14 mouse cellular contexts compared by ENCODE assay signal in genomic region chr15:85891971-85892370, GRCm38 (mm10). TPM values are rescaled to one million over a fixed set of nuclear protein-coding genes. Genes with fewer than 3 reads are reported as not detected.
DNase-seq lines count a peak whose midpoint lies in the region; ATAC-seq and TF ChIP-seq lines count a peak whose summit lies in the region.
"Had no signal": no experiment of that assay in that cellular context is flagged by ENCODE, and none has a peak within 500 bp of the region (broad histone marks: within the 10 kb centered on the region; RNA-seq: fewer than 3 reads in every experiment).

No protein-coding gene starts in this region.

- 56% methylated on average over 10 of the region's 10 CpGs for WGBS in heart, postnatal 0 days
- WGBS in heart, embryonic 10.5 days = 84% methylated on average over 10 of the region's 10 CpGs
- 82% methylated on average over 10 of the region's 10 CpGs for WGBS in midbrain, embryonic 13.5 days
- WGBS in midbrain, embryonic 10.5 days = 92% methylated on average over 10 of the region's 10 CpGs
- WGBS in neural tube, embryonic 13.5 days = 24% methylated on average over 10 of the region's 10 CpGs
- 85% methylated on average over 10 of the region's 10 CpGs for WGBS in liver, postnatal 0 days (ENCODE audit: insufficient replicate concordance)

- peaks cover 74% of the 10 kb centered on the region for H3K36me3 ChIP-seq in heart, postnatal 0 days (replicated peaks; ENCODE audit: control insufficient read depth, insufficient read depth, low read length)
- peaks cover 73% of the 10 kb centered on the region for H3K36me3 ChIP-seq in heart, embryonic 10.5 days
- peaks cover 86% of the 10 kb centered on the region for H3K36me3 ChIP-seq in midbrain, embryonic 13.5 days
- peaks cover 88% of the 10 kb centered on the region for H3K36me3 ChIP-seq in midbrain, embryonic 10.5 days
- H3K36me3 ChIP-seq in neural tube, embryonic 13.5 days = peaks cover 79% of the 10 kb centered on the region
- H3K36me3 ChIP-seq in liver, postnatal 0 days (replicated peaks; ENCODE audit: insufficient read depth, low read length) = peaks cover 54% of the 10 kb centered on the region

- TF ChIP-seq CTCF in heart, postnatal 0 days (IDR thresholded peaks at IDR 0.05; ENCODE audit: low read depth) = no peak
- TF ChIP-seq CTCF in liver, postnatal 0 days (IDR thresholded peaks at IDR 0.05; ENCODE audit: low read depth) = no peak

- ATAC-seq in heart, postnatal 0 days (ENCODE audit: insufficient read depth, low read depth) = peak; percentile 71; the same call in 1 of the 2 replicates
- no peak for ATAC-seq in midbrain, embryonic 13.5 days
- ATAC-seq in neural tube, embryonic 13.5 days (ENCODE audit: low read depth) = peak; percentile 48; the same call in 1 of the 2 replicates
- ATAC-seq in liver, postnatal 0 days = no peak

- TF ChIP-seq EP300 in heart, postnatal 0 days (IDR thresholded peaks at IDR 0.05; ENCODE audit: low read depth) = no peak
- no peak for TF ChIP-seq EP300 in liver, postnatal 0 days (IDR thresholded peaks at IDR 0.05; ENCODE audit: low read depth)

- H3K27ac ChIP-seq in heart, postnatal 0 days (ENCODE audit: low read depth) = no peak overlapping the region
- no peak overlapping the region for H3K27ac ChIP-seq in heart, embryonic 10.5 days
- peak overlapping the region; percentile 57; the same call in 1 of the 2 replicates for H3K27ac ChIP-seq in midbrain, embryonic 13.5 days
- H3K27ac ChIP-seq in midbrain, embryonic 10.5 days (replicated peaks) = no peak overlapping the region
- H3K27ac ChIP-seq in neural tube, embryonic 13.5 days (replicated peaks) = peak overlapping the region; percentile 88
- H3K27ac ChIP-seq in liver, postnatal 0 days (ENCODE audit: low read depth) = no peak overlapping the region
- H3K27ac ChIP-seq: embryonic facial prominence, embryonic 10.5 days; gastrocnemius, adult 2 months; heart, adult 2 months; kidney, postnatal 0 days; macrophage had no signal

- H3K9me3 ChIP-seq in heart, postnatal 0 days (replicated peaks; ENCODE audit: control insufficient read depth, low read length) = no peaks in the 10 kb centered on the region
- H3K9me3 ChIP-seq in heart, embryonic 10.5 days = no peaks in the 10 kb centered on the region
- H3K9me3 ChIP-seq in midbrain, embryonic 13.5 days = no peaks in the 10 kb centered on the region
- H3K9me3 ChIP-seq in midbrain, embryonic 10.5 days (replicated peaks) = no peaks in the 10 kb centered on the region
- H3K9me3 ChIP-seq in neural tube, embryonic 13.5 days = no peaks in the 10 kb centered on the region
- H3K9me3 ChIP-seq in liver, postnatal 0 days (ENCODE audit: low read length) = no peaks in the 10 kb centered on the region
- H3K9me3 ChIP-seq: embryonic facial prominence, embryonic 10.5 days had no signal

- no peak overlapping the region for H3K4me2 ChIP-seq in heart, postnatal 0 days (ENCODE audit: low read depth, low read length)
- H3K4me2 ChIP-seq in midbrain, embryonic 13.5 days (replicated peaks) = no peak overlapping the region
- no peak overlapping the region for H3K4me2 ChIP-seq in neural tube, embryonic 13.5 days
- H3K4me2 ChIP-seq in liver, postnatal 0 days (ENCODE audit: low read depth, low read length) = no peak overlapping the region

- H3K9ac ChIP-seq in heart, postnatal 0 days (replicated peaks; ENCODE audit: low read depth, low read length) = no peak overlapping the region
- H3K9ac ChIP-seq in midbrain, embryonic 13.5 days (replicated peaks) = no peak overlapping the region
- H3K9ac ChIP-seq in neural tube, embryonic 13.5 days = no peak overlapping the region
- no peak overlapping the region for H3K9ac ChIP-seq in liver, postnatal 0 days (replicated peaks)

- DNase-seq in cerebellum, adult 9-11 months = peak; percentile 44
- no peak for DNase-seq in cerebellum, adult 9-10 months
- DNase-seq in heart, postnatal 0 days (ENCODE audit: low spot score) = peak; percentile 54
- no peak for DNase-seq in heart, embryonic 10.5 days (ENCODE audit: low spot score)
- no peak for DNase-seq in midbrain, embryonic 10.5 days (ENCODE audit: low spot score)
- DNase-seq in liver, postnatal 0 days = no peak
- DNase-seq: gastrocnemius, adult 2 months; heart, adult 2 months; liver had no signal

- H3K27me3 ChIP-seq in heart, postnatal 0 days (ENCODE audit: control insufficient read depth, insufficient read depth, low read length) = no peaks in the 10 kb centered on the region
- no peaks in the 10 kb centered on the region for H3K27me3 ChIP-seq in heart, embryonic 10.5 days (ENCODE audit: insufficient read depth, poor library complexity, severe bottlenecking)
- H3K27me3 ChIP-seq in midbrain, embryonic 13.5 days = no peaks in the 10 kb centered on the region
- no peaks in the 10 kb centered on the region for H3K27me3 ChIP-seq in midbrain, embryonic 10.5 days (ENCODE audit: low read depth, poor library complexity, severe bottlenecking)
- H3K27me3 ChIP-seq in neural tube, embryonic 13.5 days = no peaks in the 10 kb centered on the region
- H3K27me3 ChIP-seq in liver, postnatal 0 days (ENCODE audit: insufficient read depth, low read length) = no peaks in the 10 kb centered on the region

- no peak overlapping the region for H3K4me3 ChIP-seq in heart, postnatal 0 days (ENCODE audit: low read depth, low read length)
- H3K4me3 ChIP-seq in heart, embryonic 10.5 days = no peak overlapping the region
- H3K4me3 ChIP-seq in midbrain, embryonic 13.5 days (replicated peaks) = no peak overlapping the region
- no peak overlapping the region for H3K4me3 ChIP-seq in midbrain, embryonic 10.5 days
- no peak overlapping the region for H3K4me3 ChIP-seq in neural tube, embryonic 13.5 days
- H3K4me3 ChIP-seq in liver, postnatal 0 days (ENCODE audit: low read depth, low read length) = no peak overlapping the region
- H3K4me3 ChIP-seq: embryonic facial prominence, embryonic 10.5 days; gastrocnemius, adult 2 months; heart, adult 2 months had no signal

- H3K4me1 ChIP-seq in heart, postnatal 0 days (ENCODE audit: control insufficient read depth, insufficient read depth) = no peaks in the 10 kb centered on the region
- H3K4me1 ChIP-seq in heart, embryonic 10.5 days = no peaks in the 10 kb centered on the region
- H3K4me1 ChIP-seq in midbrain, embryonic 13.5 days (replicated peaks) = 0 out of 2 replicates have a peak, but pooled peaks cover 9% of the 10 kb centered on the region
- H3K4me1 ChIP-seq in midbrain, embryonic 10.5 days = no peaks in the 10 kb centered on the region
- H3K4me1 ChIP-seq in neural tube, embryonic 13.5 days (replicated peaks) = peaks cover 31% of the 10 kb centered on the region
- H3K4me1 ChIP-seq in liver, postnatal 0 days (ENCODE audit: insufficient read depth) = no peaks in the 10 kb centered on the region
- H3K4me1 ChIP-seq: embryonic facial prominence, embryonic 10.5 days had no signal

RNA-seq across cellular contexts. Expression of gene Trmu, which starts 12.9 kb away (rescaled TPM):
- total RNA-seq in heart, postnatal 0 days (2014; rRNA removed; ENCODE audit: low replicate concordance) = 20.3 and 35.0 TPM in 2 replicates
- 34.3 and 35.4 TPM in 2 replicates for polyA plus RNA-seq in heart, postnatal 0 days (2015; fragmentation: Nextera tagmentation; extraction: Ambion mirVana)
- 34.4 and 36.5 TPM in 2 replicates for polyA plus RNA-seq in heart, embryonic 10.5 days (2016; fragmentation: Nextera tagmentation; extraction: Ambion mirVana)
- polyA plus RNA-seq in midbrain, embryonic 13.5 days (2015; fragmentation: Nextera tagmentation; extraction: Ambion mirVana) = 48.8 and 53.9 TPM in 2 replicates
- 36.3 and 39.5 TPM in 2 replicates for polyA plus RNA-seq in midbrain, embryonic 10.5 days (2016; fragmentation: Nextera tagmentation; extraction: Ambion mirVana)
- 43.3 and 45.8 TPM in 2 replicates for polyA plus RNA-seq in neural tube, embryonic 13.5 days (2015; fragmentation: Nextera tagmentation; extraction: Ambion mirVana)
- polyA plus RNA-seq in liver, postnatal 0 days (2015; fragmentation: Nextera tagmentation; extraction: Ambion mirVana) = 13.9 and 15.3 TPM in 2 replicates

RNA-seq across cellular contexts. Expression of gene Gtse1, which starts 32.4 kb away (rescaled TPM):
- 17.9 and 23.3 TPM in 2 replicates for total RNA-seq in heart, postnatal 0 days (2014; rRNA removed; ENCODE audit: low replicate concordance)
- 6.3 and 6.7 TPM in 2 replicates for polyA plus RNA-seq in heart, postnatal 0 days (2015; fragmentation: Nextera tagmentation; extraction: Ambion mirVana)
- 40.0 and 40.6 TPM in 2 replicates for polyA plus RNA-seq in heart, embryonic 10.5 days (2016; fragmentation: Nextera tagmentation; extraction: Ambion mirVana)
- polyA plus RNA-seq in midbrain, embryonic 13.5 days (2015; fragmentation: Nextera tagmentation; extraction: Ambion mirVana) = 12.8 and 14.9 TPM in 2 replicates
- 53.5 and 61.1 TPM in 2 replicates for polyA plus RNA-seq in midbrain, embryonic 10.5 days (2016; fragmentation: Nextera tagmentation; extraction: Ambion mirVana)
- 5.0 and 5.6 TPM in 2 replicates for polyA plus RNA-seq in neural tube, embryonic 13.5 days (2015; fragmentation: Nextera tagmentation; extraction: Ambion mirVana)
- polyA plus RNA-seq in liver, postnatal 0 days (2015; fragmentation: Nextera tagmentation; extraction: Ambion mirVana) = 8.2 and 8.9 TPM in 2 replicates

RNA-seq across cellular contexts. Expression of gene Ttc38, which starts 59.9 kb away (rescaled TPM):
- total RNA-seq in heart, postnatal 0 days (2014; rRNA removed; ENCODE audit: low replicate concordance) = 11.6 and 14.7 TPM in 2 replicates
- 6.9 and 7.6 TPM in 2 replicates for polyA plus RNA-seq in heart, postnatal 0 days (2015; fragmentation: Nextera tagmentation; extraction: Ambion mirVana)
- 2.6 and 3.5 TPM in 2 replicates for polyA plus RNA-seq in heart, embryonic 10.5 days (2016; fragmentation: Nextera tagmentation; extraction: Ambion mirVana)
- 4.8 and 5.0 TPM in 2 replicates for polyA plus RNA-seq in midbrain, embryonic 13.5 days (2015; fragmentation: Nextera tagmentation; extraction: Ambion mirVana)
- 2.2 and 2.3 TPM in 2 replicates for polyA plus RNA-seq in midbrain, embryonic 10.5 days (2016; fragmentation: Nextera tagmentation; extraction: Ambion mirVana)
- polyA plus RNA-seq in neural tube, embryonic 13.5 days (2015; fragmentation: Nextera tagmentation; extraction: Ambion mirVana) = 3.9 and 4.3 TPM in 2 replicates
- 16.2 and 17.6 TPM in 2 replicates for polyA plus RNA-seq in liver, postnatal 0 days (2015; fragmentation: Nextera tagmentation; extraction: Ambion mirVana)

Comparison
In these comparisons a context has a peak if more than half of its experiments do, and no peak if none do; other contexts are left out.
1. DNase-seq: peak in cerebellum, adult 9-11 months (single experiment) and heart, postnatal 0 days (single experiment); none in cerebellum, adult 9-10 months (single experiment), heart, embryonic 10.5 days (single experiment), midbrain, embryonic 10.5 days (single experiment) and liver, postnatal 0 days (single experiment).
2. H3K27ac ChIP-seq: peak in midbrain, embryonic 13.5 days (single experiment) and neural tube, embryonic 13.5 days (single experiment); none in heart, postnatal 0 days (single experiment), heart, embryonic 10.5 days (single experiment), midbrain, embryonic 10.5 days (single experiment) and liver, postnatal 0 days (single experiment).
3. ATAC-seq: peak in heart, postnatal 0 days (single experiment) and neural tube, embryonic 13.5 days (single experiment); none in midbrain, embryonic 13.5 days (single experiment) and liver, postnatal 0 days (single experiment).